Mouse (Mus musculus) granulocyte monocyte progenitor cell, adult 5-6 weeks (primary cell): ENCODE measurements around the gene Tfeb. TPM values are rescaled to one million over a fixed set of nuclear protein-coding genes. Genes with fewer than 3 reads are reported as not detected.
A peak's percentile ranks its signal among the peaks of the same experiment; 100 is the strongest.

Source experiments
- ATAC-seq: replicated peaks from 2 replicates; pipeline ENCODE4 v1.8.0; 2016; ENCODE audit warnings: mild to moderate bottlenecking, moderate TSS enrichment, inconsistent platforms; ENCODE audit not compliant: poor library complexity, severe bottlenecking
- total RNA-seq, 2 experiments: library from RNA; stranded (forward) in 1 of 2; stranded (reverse) in 1 of 2; fragments of 200-712, 200-1000 nt in 1 of 2; fragments of >200 nt in 1 of 2; fragmentation: Nextera tagmentation in 1 of 2; gene quantifications; 2 replicates each; pipeline ENCODE4 v1.2.3; 2014 to 2017

The Tfeb gene
- total RNA-seq, 2 experiments from 2014 or later, result 6.7 to 6.9 TPM

DNA sequence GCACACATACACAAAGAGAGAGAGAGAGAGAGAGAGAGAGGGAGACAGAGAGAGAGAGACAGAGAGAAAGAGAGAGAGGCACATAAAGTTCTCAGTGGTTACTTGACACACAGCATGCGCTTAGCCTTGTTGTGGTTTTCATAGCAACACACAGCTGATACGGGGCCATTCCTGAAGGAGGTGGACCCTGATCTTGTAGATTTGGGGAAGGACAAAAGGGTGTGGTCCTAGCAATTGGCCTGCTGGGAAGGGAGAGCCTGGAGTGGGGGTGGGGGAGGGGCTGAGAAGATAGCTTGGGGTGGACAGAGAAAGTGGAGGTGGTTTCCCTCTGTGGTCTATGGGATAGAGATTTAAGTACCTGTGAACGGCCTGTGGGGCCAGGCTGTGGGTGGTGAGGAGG is 26.8 kb upstream of the Tfeb start:
- no peak for ATAC-seq

- ATAC-seq, result no peak
Measured at GRCm38 (mm10) chr17:47711883-47712282, 24.9 kb upstream of the Tfeb start.

GRCm38 (mm10) chr17:47712889-47713571 is 23.8 kb upstream of the Tfeb start:
- ATAC-seq, result no peak

GRCm38 (mm10) chr17:47715037-47715436 is 21.8 kb upstream of the Tfeb start:
- peak; percentile 83 for ATAC-seq

DNA sequence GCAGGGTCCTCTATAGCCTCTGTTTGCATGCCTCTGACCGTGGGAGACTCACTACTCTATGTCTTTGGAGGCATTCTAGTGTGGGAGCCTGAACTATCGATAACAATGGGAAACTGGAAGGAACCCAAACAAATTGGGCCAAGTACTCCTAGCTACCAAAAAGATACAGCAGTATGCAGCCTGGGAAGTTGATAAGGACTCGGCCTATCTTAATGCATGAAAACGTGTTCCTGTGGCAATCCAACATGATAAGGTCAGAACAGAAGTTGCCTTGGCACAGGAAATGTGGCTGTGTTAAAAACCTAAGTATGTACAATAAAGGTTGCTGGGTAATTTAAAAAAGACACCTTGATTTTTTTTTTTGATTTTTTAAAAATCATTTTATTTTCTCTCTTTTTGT is 15.6 kb upstream of the Tfeb start:
- ATAC-seq, result no peak

DNA sequence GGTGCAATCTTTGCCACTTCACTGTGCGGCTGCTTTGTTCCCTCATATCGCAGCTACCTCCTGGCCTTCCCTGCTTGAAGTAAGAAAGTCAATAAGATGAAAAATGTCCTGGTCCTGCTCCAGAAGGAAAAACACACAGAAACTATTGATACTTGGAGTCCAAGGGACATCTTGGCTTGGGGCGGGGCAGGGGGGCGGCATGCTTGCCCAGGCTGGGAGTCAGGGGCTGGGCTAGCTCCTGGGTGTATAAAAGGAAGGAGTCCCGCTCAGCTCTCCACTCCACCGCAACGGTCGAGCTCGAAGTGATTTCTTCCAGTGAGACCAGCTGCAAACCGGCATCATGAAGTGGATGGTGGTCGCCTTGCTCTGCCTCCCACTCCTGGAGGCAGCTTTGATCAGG is 10.3 kb upstream of the Tfeb start, which contains the start of gene Pgc:
TSS of gene Pgc (plus strand) at position 277 of the 400 bp plus-strand sequence.
- ATAC-seq, result no peak

DNA sequence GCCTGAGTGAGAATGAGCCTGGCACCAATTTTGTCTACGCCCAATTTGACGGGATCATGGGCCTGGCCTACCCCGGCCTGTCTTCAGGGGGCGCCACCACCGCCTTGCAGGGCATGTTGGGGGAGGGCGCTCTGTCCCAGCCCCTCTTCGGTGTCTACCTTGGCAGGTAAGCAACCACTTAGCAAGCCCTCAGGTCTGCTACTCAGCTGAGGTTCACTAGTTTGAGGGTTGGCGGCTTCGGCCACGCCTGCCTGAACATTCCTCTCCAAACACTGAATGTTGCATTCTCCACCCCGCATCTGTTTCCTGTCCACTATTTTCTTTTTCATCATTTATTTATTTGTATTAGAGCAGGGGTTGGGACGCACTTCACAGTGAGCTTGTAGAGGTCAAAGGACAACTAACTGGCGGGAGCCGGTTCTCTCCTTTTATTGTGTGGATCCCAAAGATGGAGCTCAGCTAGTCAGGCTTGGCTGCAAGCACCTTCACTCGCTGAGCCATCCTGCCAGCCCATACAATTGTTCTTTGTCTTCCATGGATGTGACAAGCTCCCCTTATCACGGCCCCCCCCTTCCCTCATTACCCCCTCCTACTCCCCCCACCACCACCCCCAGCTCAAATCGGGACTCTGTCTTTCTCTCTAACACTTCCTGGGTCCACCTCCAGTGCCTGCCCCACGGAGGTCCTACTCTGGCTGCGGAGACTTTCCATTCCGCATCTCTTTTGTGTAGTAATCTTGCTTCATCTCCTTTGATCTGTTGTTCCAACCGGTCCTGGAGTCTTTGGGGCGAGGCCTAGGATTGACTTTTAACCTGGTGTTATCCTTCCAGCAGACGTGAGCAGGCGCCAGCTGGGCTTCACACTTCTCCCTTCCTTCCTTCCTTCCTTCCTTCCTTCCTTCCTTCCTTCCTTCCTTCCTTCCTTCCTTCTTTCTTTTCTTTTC is 5.9 kb upstream of the Tfeb start:
- ATAC-seq, result no peak

DNA sequence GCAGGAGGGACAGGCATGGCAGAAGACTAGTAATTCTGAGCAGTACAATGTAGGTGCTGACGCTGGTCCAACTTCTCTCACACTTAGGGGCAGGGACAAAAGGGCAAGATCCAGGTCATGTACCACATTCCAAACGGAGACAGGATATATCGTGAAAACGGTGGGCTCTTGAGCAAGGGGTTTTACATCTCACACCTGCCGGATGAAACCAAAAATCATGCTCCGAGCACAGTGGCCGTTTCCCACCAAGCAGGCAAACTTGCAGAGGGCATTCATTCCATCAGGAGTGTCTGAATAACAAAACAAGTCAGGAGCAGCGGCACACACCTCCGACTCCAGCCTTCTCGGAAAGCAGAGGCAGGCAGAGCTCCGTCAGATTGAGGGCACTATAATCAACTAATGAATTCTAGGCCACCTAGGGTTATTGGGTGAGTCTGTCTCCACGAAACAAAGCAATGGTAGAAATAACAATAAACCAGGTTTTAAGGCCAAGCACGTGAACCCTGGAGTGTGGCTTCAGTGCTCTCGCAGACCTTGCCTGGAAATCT is 1.2 kb upstream of the Tfeb start:
- ATAC-seq, result no peak

DNA sequence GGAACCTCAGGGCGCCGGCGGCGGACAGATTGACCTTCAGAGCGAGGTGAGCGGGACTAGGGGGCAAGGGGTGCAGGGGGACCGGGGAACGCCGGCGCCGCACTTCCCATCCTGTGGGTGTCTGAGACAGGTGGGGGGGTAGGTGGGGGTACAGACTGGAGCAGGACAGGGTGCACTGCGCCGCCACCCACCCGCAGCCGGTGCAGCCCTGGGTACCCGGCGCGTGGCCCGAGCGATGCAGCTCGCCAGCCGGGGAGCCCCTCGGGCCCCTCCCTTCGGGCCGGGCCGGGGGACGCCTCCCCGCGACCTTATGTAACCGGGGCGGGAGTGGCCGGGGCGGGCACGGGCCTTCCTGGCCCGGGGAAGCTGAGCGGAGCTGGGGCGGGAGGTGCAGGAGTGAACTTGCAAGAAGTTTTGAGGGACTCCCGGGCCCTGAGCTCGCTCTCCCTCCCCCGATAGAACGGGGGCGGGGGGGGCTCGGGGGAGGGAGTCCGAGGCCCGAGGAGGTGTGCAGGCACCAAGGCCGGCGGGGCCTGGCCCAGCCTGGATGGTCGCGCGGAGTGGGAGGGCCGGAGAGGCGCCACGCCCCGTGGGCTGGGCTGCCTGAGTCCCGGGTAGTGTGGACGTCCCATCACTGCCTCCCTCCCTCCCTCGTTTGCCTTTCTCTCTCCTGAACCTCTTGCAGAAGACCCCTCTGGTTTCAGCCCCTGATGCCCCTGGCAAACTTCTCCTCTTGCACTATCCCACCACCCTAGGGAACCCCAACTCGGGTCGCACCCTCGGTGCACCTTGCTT is 638 bp downstream of the Tfeb start:
- ATAC-seq, result peak; percentile 71

DNA sequence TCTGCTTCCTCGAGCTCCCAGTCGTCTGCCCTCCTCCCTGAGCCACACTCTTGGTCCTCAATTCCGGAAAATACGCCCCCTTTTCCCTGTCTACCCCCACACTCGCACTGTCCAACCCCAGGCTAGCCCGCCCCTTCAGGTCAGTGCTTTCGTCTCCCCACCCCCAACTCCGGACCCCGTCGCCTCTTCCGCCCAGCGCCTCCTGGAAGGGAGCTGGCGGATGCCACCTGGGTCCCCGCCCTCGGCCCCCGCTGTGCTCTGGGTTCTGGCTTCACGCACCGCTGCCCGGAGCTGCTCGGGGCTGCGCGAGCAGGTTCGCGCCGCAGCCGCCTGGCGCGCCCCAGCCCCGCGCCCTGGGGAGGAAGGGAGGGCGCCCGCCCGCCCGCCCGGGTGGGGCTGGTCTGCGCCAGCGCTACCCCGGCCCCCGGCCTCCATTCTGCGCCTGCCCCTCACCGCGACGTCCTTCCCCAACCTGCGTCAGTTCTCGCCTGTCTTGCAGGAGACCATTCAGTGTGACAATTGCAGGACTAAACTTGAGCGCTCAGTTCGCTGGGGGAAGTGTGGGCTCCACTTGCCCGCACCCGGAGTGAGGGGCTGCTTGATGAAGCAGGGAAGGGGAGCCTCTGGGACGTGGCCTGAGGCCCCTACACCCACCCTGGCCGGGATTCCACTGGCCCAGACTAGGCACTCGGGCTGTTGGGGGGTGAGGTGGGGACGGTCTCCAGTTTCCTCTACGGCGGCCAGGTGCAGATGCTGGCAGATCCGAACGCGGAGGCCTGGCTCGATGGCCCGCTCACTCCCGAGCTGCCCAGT is 1.4 kb downstream of the Tfeb start:
- peak; percentile 33 for ATAC-seq

- ATAC-seq, result no peak
Measured at GRCm38 (mm10) chr17:47738879-47739798, 2.3 kb downstream of the Tfeb start.

GRCm38 (mm10) chr17:47740186-47740585 is 3.4 kb downstream of the Tfeb start:
- ATAC-seq, result no peak

GRCm38 (mm10) chr17:47742991-47743734 is 6.3 kb downstream of the Tfeb start:
- ATAC-seq, result peak; percentile 47

GRCm38 (mm10) chr17:47744086-47744485 is 7.3 kb downstream of the Tfeb start:
- no peak for ATAC-seq

GRCm38 (mm10) chr17:47744746-47745368 is 8.0 kb downstream of the Tfeb start:
- no peak for ATAC-seq

GRCm38 (mm10) chr17:47748791-47749553 is 12.1 kb downstream of the Tfeb start:
- no peak for ATAC-seq

GRCm38 (mm10) chr17:47749626-47750025 is 12.8 kb downstream of the Tfeb start:
- no peak for ATAC-seq
